Mouse (Mus musculus) hindbrain, embryonic 15.5 days (tissue): ENCODE results near the gene Tns3. TPM values are rescaled to one million over a fixed set of nuclear protein-coding genes. Genes with fewer than 3 reads are reported as not detected.

Experiments
- ATAC-seq: fragments of 200-750 bp; cut with Nextera tagmentation; 2 replicates; pipeline ENCODE4 v1.8.0; 2017; ENCODE audit warnings: low read depth, moderate number of reproducible peaks, moderate TSS enrichment; ENCODE audit not compliant: low FRiP score
- H3K27ac ChIP-seq: fragments of 300-500 bp; sonication (generic); replicated peaks from 2 replicates; pipeline ENCODE4 v1.5.1; 2015; ENCODE audit warnings: mild to moderate bottlenecking, inconsistent platforms
- H3K27me3 ChIP-seq: fragments of 300-500 bp; sonication (generic); 2 replicates; pipeline ENCODE4 v1.6.1; 2015; ENCODE audit warnings: control low read depth, inconsistent platforms
- H3K36me3 ChIP-seq: fragments of 300-500 bp; sonication (generic); 2 replicates; pipeline ENCODE4 v1.6.1; 2015; ENCODE audit warnings: control low read depth, inconsistent platforms
- H3K4me1 ChIP-seq: fragments of 300-500 bp; sonication (generic); replicated peaks from 2 replicates; pipeline ENCODE4 v1.6.1; 2015; ENCODE audit warnings: control low read depth, inconsistent platforms
- H3K4me2 ChIP-seq: fragments of 300-500 bp; sonication (generic); 2 replicates; pipeline ENCODE4 v1.6.1; 2015; ENCODE audit warnings: moderate library complexity, mild to moderate bottlenecking, inconsistent platforms
- H3K4me3 ChIP-seq: fragments of 300-500 bp; sonication (generic); 2 replicates; pipeline ENCODE4 v1.5.1; 2015; ENCODE audit warnings: mild to moderate bottlenecking, inconsistent platforms
- H3K9ac ChIP-seq: fragments of 300-500 bp; sonication (generic); 2 replicates; pipeline ENCODE4 v1.6.1; 2015; ENCODE audit warnings: inconsistent platforms
- H3K9me3 ChIP-seq: fragments of 300-500 bp; sonication (generic); 2 replicates; pipeline ENCODE4 v1.6.1; 2016; ENCODE audit warnings: control low read depth, inconsistent platforms
- WGBS: fragments of 180-500 bp; shearing (Covaris S2); methylation state at CpG from one replicate; pipeline ENCODE4 v1.1.7; 2015; 5-methylcytosine and 5-hydroxymethylcytosine counted together
- polyA plus RNA-seq: library from polyadenylated mRNA; unstranded; fragments of >200 nt; fragmentation: Nextera tagmentation; extraction: Ambion mirVana; gene quantifications from 2 replicates; pipeline ENCODE4 v1.2.1, GENCODE M21; 2015

The Tns3 gene
- polyA plus RNA-seq, 1 experiment from 2014 or later: 7.4 TPM

DNA sequence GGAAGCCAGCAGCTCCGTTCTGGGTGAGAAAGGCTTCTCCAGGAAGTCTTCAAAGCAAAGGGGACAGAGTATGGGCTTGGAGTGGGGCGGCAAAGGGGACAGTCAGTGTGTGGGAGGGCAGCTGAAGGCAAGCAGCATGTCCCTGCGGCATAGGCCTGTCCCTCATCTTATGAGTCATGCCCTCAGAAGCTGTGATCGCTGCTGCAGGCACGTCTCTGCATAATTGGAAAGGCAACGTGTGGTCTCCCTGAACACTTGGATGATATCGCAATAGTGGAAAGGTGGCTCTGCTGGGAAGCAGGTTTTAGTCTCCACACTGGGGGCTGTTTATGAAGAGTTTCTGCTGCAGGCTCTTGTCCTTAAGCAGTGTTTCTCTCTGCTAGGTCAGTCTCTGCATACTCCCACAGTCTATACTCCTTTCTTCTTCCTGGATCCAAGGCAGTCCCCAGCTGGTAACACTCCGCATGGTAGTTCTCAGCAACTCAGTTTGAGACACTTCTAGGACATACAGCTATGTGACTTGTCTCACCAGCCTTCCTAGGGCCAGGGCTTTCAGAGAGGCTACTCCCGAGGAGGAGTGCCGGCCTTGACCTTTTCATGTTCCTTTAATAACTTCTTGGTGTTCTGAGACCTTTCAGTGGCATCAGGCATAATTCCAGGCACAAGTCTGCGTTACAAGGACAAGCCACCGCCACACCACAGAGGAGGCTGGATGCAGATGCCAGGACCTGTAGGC is 14.1 kb upstream of the Tns3 start:
- WGBS: 89% methylated on average over 12 of the region's 12 CpGs
- Histone ChIP-seq H3K4me3 (no peak overlapping the region), H3K27me3 (no peaks in the 10 kb centered on the region), H3K27ac (no peak overlapping the region), H3K9ac (no peak overlapping the region), H3K9me3 (no peaks in the 10 kb centered on the region), H3K4me1 (no peaks in the 10 kb centered on the region; the same call in 1 of the 2 replicates), H3K4me2 (no peak overlapping the region), H3K36me3 (no peaks in the 10 kb centered on the region)
- ATAC-seq: no peak

DNA sequence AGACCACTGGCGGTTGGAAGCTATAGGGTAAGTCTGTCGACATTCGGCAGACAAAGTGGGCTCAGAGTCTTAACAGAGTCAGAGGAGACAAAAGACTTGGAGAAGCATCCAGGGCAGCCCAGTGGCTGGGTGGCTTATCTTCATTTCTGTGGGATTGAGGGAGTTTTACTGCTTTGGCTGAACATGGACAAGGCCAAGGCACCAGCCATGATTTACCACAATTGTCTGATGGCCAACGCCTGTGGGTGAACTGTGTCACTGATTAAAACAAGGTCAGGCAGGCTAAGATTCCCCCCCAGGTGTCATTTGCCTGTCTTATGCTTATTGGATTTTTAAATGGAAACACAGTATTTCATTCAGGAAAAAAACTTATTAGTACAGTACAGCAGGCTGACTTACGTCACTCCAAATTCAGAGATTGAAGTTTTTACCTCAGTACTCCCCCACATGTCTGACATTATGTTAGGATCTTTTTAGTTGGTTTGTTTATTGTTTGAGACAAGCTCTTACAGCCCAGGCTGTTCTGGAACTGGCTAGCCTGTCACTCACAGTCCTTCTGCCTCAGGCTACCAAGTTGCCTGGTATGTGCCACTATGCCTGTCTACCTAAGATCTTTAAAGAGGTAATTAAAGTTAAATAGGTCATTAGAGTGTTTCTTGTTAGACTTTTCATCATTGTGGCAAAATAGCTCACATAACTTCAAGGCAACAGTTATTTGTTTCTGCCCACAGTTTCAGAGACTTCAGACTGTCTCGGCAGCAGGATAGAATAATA is 11.6 kb upstream of the Tns3 start:
- Histone ChIP-seq H3K27ac (no peak overlapping the region), H3K27me3 (no peaks in the 10 kb centered on the region), H3K4me3 (no peak overlapping the region), H3K9me3 (no peaks in the 10 kb centered on the region), H3K4me1 (no peaks in the 10 kb centered on the region; the same call in 1 of the 2 replicates), H3K36me3 (no peaks in the 10 kb centered on the region), H3K9ac (no peak overlapping the region), H3K4me2 (no peak overlapping the region)
- WGBS: 87% methylated on average over 6 of the region's 6 CpGs
- no peak for ATAC-seq

DNA sequence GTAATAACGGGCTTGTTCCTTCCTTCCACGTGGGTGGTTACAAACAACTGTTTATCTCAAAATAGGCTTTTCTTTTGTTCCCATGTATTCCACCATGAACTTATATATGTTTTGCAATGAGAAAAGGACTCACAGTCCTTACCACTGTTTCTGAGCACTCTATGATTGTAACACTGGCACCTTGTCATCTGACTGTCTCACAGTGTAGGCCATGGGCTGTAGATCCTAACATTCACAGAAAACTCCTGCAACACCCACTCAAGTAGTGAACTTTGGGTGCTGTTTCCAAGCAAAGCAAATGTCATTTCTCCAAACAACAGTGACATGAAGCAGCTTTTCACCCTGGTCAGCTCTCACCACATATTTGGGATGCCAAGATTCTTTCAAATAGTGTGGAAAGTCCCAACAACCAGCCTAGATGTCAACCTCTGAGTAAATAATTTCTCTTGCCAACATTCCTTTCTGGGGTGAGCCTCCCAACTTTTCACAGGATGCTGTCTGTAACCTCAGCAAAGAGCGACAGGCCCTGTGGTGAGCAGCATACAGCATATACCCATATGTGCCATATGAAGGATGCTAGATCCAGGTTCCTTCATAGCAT is 10.3 kb upstream of the Tns3 start:
- H3K9ac ChIP-seq: no peak overlapping the region
- H3K4me2 ChIP-seq: no peak overlapping the region
- no peaks in the 10 kb centered on the region for H3K9me3 ChIP-seq
- H3K4me1 ChIP-seq: no peaks in the 10 kb centered on the region
- H3K27ac ChIP-seq: no peak overlapping the region
- no peaks in the 10 kb centered on the region for H3K27me3 ChIP-seq
- no peak for ATAC-seq
- no peak overlapping the region for H3K4me3 ChIP-seq
- 80% methylated on average over 3 of the region's 3 CpGs for WGBS
- H3K36me3 ChIP-seq: no peaks in the 10 kb centered on the region

DNA sequence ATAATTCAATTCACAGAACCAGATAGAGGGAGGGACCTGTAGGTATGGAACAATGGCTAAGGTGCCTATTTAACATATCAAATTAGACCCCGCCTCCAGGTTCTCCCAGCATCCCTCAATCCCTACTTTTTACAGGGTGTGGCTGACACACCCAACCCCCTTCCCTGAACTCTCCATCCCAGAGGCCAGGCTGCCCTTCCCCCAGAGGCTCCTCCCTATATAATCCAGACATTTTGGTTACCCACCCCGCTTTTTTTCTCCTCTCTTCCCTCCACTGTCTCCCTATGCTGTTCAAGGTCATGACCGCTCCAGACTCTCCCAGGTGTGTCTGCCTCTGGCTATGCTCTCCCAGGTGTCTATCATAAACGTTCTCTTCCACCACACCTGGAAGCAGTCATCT is 7.4 kb upstream of the Tns3 start:
- Histone ChIP-seq H3K4me2 (no peak overlapping the region), H3K27me3 (no peaks in the 10 kb centered on the region), H3K4me3 (no peak overlapping the region), H3K4me1 (no peaks in the 10 kb centered on the region), H3K9ac (no peak overlapping the region), H3K27ac (no peak overlapping the region), H3K9me3 (no peaks in the 10 kb centered on the region), H3K36me3 (no peaks in the 10 kb centered on the region)
- ATAC-seq: no peak; the same call in 1 of the 2 replicates
- WGBS: 87% methylated on average over 4 of the region's 4 CpGs

DNA sequence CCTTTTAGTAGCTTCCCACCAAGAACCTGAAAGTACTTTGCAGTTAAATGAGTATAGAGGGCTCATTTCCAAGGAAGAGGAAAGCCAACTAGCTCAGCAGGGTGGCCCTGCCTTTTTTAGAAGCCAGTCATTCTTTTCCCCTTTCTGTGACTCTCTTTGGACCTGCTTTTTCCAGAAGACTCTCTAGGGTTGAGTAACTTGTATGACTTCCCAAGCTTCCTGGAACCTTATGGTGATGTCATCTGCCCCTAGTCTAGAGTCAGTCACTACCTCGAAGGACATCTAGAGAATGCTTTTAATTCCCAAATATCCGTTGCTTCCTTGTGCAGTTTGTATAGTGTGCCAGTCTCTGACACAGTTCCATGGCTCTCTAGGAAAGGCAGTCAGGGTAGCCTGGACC is 4.8 kb upstream of the Tns3 start:
- no peak for ATAC-seq
- H3K27ac ChIP-seq: no peak overlapping the region
- WGBS: 78% methylated on average over 2 of the region's 2 CpGs
- H3K4me3 ChIP-seq: no peak overlapping the region
- H3K36me3 ChIP-seq: no peaks in the 10 kb centered on the region
- no peak overlapping the region for H3K4me2 ChIP-seq
- H3K9ac ChIP-seq: no peak overlapping the region
- H3K4me1 ChIP-seq: peaks cover 6% of the 10 kb centered on the region
- H3K9me3 ChIP-seq: no peaks in the 10 kb centered on the region
- H3K27me3 ChIP-seq: peaks cover 11% of the 10 kb centered on the region

DNA sequence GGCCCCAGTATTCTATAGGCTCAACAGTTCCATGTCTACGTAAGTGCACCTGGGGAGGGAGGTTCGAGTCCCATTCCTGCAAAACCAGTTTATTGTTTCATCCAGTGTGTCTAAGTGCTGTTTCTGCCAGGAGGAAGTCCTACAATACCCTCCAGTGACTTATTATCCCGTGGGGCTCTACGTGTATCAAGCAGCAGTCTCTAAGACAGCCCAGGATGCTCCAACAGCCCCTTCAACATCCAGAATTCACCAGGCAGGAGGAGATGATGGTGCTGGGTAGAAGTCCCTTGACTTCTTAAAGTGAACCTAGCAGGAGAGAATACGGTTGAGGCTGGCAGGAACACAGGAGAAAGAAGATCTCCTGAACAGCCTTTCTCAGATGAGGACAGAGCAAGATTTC is 462 bp upstream of the Tns3 start:
- peak; percentile 1; the same call in 1 of the 2 replicates for ATAC-seq

DNA sequence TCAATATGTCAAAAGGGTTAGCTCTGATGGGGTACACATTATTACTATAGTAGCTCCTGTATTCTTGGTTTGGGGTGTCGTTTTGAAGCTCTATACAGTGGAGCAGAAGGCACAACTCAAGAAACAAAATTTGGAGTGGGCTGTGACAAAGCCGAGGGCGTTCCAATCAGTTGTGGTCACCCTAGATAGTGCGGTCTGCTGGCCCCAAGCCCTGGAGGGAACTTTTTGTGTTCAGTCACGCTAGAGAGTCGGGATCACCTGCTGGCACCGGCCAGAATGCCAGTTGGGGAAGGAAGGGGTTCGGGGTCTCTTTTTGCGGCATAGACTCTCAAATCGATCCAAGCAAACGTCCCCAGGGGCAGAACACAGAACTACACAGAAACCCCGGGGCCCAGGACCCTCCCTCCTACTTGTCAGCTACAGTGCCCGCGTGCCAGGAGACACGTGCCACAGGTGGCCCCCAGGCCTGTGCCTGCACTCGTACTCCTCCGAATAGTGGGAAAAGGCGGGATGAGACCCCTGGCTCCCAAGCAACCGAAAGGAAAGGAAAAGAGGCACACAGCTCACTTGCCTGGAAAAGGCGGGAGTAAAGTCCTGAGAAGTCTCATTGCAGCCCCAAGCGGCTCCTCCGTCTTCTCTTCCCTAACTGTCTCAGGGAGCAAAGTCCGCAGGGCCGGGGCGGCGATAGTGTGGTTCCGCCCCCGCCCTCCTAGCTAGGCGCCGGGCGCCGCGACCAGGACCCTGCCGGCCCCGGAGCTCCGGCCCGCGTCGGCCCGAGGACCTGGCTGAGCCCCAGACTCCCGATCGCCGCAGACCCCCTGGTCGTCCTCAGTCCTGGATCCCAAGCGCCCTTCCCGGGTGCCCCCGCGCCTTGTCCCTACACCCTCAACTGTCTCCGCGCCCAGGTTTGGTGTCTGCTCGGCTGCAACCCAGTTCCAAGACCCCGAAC is 617 bp downstream of the Tns3 start:
- ATAC-seq: peak; percentile 70

More for the DNA sequence above, 462 bp upstream of the Tns3 start:
- Histone ChIP-seq H3K36me3 (no peaks in the 10 kb centered on the region), H3K9ac (peak overlapping the region; percentile 70), H3K27ac (no peak overlapping the region), H3K4me2 (peak overlapping the region; percentile 96), H3K27me3 (peaks cover 11% of the 10 kb centered on the region), H3K9me3 (no peaks in the 10 kb centered on the region), H3K4me1 (peaks cover 22% of the 10 kb centered on the region), H3K4me3 (peak overlapping the region; percentile 68)
- 28% methylated on average over 5 of the region's 5 CpGs for WGBS

DNA sequence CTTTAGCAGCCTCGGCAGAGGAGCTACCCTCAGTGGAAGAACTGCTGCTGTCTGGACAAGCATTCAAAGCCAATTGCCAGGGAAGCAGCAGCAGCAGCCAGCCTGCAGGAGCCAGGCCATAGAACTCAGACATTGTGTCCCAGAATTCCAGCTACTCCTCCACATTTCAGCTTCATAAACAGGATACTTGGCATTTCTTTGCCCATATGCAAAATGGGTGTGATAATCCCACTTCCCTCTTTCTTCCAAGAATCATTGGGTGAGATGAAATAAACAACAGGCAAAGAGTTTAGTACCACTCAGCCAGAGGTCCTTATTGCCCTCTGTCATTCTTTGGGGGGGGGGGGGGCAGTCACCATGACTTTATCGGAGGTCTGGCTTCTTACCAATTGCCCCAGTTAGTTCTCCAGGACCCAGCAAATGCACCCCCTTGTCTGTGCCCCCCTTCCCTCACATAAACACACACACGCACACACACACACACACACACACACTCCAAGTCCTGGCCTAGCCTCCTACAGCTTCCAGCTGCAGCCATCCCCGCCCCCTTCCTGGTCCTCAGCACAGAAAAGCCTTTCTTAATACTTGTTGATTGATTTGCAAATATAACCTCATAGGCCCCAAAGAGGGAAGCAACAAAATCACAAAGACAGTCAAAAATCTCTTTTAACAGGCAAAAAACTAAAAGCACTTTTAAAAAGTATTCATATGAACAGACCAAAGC is 1.5 kb downstream of the Tns3 start:
- 38% methylated on average over 4 of the region's 4 CpGs for WGBS
- H3K9me3 ChIP-seq: no peaks in the 10 kb centered on the region
- H3K27me3 ChIP-seq: peaks cover 11% of the 10 kb centered on the region
- no peaks in the 10 kb centered on the region for H3K36me3 ChIP-seq
- peak overlapping the region; percentile 68 for H3K4me3 ChIP-seq
- no peak overlapping the region for H3K27ac ChIP-seq
- H3K4me2 ChIP-seq: peak overlapping the region; percentile 96
- H3K9ac ChIP-seq: no peak overlapping the region
- no peak for ATAC-seq
- peaks cover 25% of the 10 kb centered on the region for H3K4me1 ChIP-seq

More for the DNA sequence above, 617 bp downstream of the Tns3 start:
- 1% methylated on average over 51 of the region's 52 CpGs for WGBS
- Histone ChIP-seq H3K4me2 (peak overlapping the region; percentile 96), H3K27ac (peak overlapping the region; percentile 52), H3K9ac (peak overlapping the region; percentile 70), H3K4me3 (peak overlapping the region; percentile 68), H3K9me3 (no peaks in the 10 kb centered on the region), H3K27me3 (peaks cover 11% of the 10 kb centered on the region), H3K36me3 (no peaks in the 10 kb centered on the region), H3K4me1 (peaks cover 25% of the 10 kb centered on the region)

DNA sequence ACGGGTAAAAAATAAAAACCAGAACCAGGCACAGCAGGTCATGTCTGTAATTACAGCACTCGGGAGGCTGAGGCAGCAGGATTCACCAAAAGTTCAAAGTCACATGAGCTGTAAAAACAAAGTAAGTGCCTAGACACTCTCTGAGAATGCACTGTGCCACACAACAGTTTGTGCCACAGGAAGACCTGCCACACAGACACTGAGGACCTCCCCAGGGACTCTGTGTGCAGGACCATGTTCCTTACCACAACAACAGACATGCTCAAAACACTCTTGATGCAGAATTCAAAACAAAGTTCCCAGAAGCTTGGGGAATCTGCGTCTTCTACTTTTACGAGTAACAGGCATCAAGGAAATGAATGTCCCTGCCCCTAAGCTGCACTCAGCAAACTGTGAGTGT is 3.4 kb downstream of the Tns3 start:
- Histone ChIP-seq H3K9ac (no peak overlapping the region), H3K4me3 (no peak overlapping the region), H3K4me2 (no peak overlapping the region), H3K27me3 (peaks cover 9% of the 10 kb centered on the region), H3K27ac (no peak overlapping the region), H3K9me3 (no peaks in the 10 kb centered on the region), H3K36me3 (no peaks in the 10 kb centered on the region), H3K4me1 (peaks cover 33% of the 10 kb centered on the region)
- 80% methylated on average over 4 of the region's 4 CpGs for WGBS
- no peak for ATAC-seq

DNA sequence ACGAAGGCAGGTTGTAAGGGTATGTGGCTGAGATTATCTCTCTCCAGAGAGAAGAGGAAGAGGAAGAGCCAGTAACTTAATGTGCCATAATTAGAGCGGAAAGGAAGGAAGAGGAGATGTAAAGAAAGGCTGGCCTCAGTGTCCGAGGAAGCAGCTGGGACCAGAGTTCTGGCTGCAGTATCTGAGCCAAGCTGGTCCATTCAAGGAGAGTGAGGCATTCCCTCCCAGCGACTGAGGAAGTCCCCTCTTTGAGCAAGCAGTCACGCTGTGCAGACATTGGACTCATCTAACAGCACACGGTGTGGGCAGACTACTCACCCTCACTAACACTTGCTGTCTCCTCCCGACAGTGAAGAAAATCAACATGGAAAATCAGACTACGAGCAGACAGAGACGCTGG is 4.5 kb downstream of the Tns3 start:
- H3K36me3 ChIP-seq: no peaks in the 10 kb centered on the region
- 59% methylated on average over 9 of the region's 9 CpGs for WGBS

DNA sequence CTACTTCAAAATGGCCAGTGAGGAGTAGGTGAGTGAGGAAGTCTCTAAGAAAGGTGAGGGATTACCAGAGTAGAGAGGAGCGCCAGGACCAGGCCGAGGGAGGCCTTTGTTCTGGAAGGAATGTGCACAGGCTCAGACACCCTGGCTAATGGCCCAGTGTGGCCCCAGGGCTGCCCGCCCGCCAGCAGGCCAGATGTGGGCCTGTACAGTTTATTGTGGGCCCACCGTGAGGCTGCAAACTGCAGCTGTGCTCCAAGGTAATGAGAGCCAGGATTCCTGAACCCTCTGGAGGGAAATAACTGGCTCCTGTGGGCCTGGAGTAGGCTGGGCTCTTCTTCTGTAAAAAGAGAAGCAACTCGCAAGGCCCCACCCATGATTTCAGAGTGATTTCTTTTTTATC is 5.3 kb downstream of the Tns3 start:
- H3K9ac ChIP-seq: no peak overlapping the region
- ATAC-seq: no peak
- H3K9me3 ChIP-seq: no peaks in the 10 kb centered on the region
- WGBS: 57% methylated on average over 6 of the region's 6 CpGs
- no peak overlapping the region for H3K4me3 ChIP-seq
- H3K36me3 ChIP-seq: no peaks in the 10 kb centered on the region
- no peak overlapping the region for H3K4me2 ChIP-seq
- H3K27me3 ChIP-seq: no peaks in the 10 kb centered on the region
- H3K27ac ChIP-seq: no peak overlapping the region
- H3K4me1 ChIP-seq: peaks cover 29% of the 10 kb centered on the region

More for the DNA sequence above, 4.5 kb downstream of the Tns3 start:
- no peak overlapping the region for H3K9ac ChIP-seq
- no peak for ATAC-seq
- H3K4me2 ChIP-seq: no peak overlapping the region
- no peak overlapping the region for H3K27ac ChIP-seq
- H3K4me3 ChIP-seq: no peak overlapping the region
- H3K27me3 ChIP-seq: no peaks in the 10 kb centered on the region; the same call in 1 of the 2 replicates
- peaks cover 32% of the 10 kb centered on the region for H3K4me1 ChIP-seq
- H3K9me3 ChIP-seq: no peaks in the 10 kb centered on the region
